Mouse (Mus musculus): ENCODE results near the gene Pak4. TPM values are rescaled to one million over a fixed set of nuclear protein-coding genes. Genes with fewer than 3 reads are reported as not detected.

Gene Pak4
- 2.2 TPM for polyA plus RNA-seq (2014; fragmentation: Illumina TruSeq; extraction: RNeasy Lipid Tissue Mini Kit (QIAGEN cat#74804); ENCODE audit: low read depth, low replicate concordance)

DNA sequence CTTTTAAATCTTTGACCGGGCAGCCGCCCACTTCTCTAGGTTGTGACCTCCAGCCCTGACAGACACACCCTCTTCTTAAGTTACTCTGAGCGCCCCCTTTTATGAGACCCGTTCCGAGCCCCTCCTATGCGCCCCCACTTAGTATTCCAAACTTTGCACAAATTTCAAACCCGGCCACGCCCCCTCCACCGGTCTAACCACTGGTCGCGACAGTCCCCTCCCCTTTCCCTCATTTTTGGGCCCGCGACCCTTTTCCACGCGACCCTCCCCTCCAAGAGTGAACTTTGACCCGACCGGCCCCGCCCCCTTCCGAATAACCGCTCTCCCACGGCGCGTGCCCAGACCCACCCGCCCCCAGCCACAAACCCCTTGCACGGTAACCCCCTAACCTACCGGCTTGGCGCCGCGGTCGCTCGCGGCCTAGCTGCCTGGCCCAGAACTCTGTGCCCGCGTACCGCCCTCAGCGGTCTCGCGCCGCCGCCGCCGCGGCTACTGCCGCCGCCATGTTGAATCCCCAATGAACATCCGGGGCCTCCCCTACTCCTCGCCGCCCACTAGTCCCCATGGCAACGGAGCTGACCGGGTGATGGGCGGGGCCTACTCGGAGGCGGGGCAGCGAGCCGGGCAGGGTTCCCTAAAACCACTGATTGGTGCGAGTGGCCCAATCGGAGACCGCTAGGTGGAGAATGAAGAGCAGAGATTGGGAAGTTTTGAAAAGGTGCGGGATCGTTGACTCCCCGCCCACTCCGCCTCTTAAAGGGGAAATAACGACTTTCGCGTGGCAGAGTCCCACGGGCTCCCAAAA lies at the start of gene Pak4, which contains the start of gene Samd4b:
Gene Pak4, minus strand, starts transcription at position 544 of the 805 bp plus-strand sequence.
Gene Samd4b, minus strand, starts transcription at position 503 of the 805 bp plus-strand sequence.

DNA sequence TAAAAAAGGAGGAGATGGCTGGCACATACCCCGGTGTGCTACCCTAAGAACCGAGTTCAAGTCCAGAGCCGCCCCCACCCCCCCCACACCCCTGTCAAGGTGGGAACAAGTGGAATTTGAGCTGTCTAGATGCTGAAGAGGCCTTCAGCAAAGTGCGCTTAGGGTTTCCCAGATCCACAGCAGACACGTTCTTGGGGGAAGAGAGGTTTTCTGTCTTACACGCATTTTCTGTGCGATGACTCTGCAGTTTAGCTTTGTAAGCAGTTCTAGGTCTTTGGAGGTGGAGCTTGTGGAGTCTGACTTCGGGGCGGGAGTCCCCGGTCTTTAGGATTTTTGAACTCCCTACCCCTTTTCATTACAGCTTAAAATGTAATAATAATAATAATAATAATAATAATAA lies 33.1 kb upstream of the Pak4 start, which contains the start of gene Acp7:
Gene Acp7, minus strand, starts transcription at position 260 of the 400 bp plus-strand sequence.

DNA sequence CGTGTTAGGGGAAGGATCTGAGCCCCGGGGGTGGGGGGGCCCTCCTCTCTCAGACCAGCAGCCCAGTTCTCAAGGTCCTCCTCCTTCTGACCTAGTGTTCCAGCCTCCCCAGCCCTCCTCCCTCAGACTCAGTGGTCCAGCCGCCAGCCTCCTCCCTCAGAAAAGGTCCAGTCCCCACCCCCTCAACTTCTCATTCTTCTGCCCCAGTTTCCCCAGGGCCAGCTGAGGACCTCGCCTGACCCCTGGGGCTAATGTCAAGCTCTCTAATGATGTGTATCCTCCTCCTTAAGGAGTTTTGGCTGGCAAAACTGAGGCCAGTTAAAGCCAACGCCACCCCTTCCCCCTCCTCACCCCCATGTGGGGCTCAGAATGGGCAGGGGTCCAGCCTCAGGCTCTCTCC lies 50.8 kb downstream of the Pak4 start, which contains the start of gene Nccrp1:
Gene Nccrp1, minus strand, starts transcription at position 101 of the 400 bp plus-strand sequence.

DNA sequence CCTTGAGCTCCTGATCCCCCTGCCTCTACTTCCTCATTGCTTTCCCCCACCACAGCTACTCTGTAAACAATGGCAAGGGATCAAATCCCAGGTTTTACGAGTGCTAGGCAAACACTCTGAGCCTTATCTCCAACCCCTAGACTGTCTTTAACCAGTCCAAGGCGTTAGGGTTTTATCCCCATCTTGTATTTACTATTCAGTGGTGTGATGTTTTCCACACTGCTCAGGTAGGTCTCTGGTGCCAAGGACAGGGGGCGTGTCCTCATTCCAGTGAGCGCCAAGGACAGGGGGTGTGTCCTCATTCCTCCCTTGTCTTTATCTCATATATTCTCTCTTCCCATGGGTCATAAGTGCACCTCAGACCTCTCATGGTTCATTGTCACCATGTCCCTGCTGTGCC lies 57.5 kb downstream of the Pak4 start, which contains the start of gene Sycn:
Gene Sycn, plus strand, starts transcription at position 360 of the 400 bp plus-strand sequence.

DNA sequence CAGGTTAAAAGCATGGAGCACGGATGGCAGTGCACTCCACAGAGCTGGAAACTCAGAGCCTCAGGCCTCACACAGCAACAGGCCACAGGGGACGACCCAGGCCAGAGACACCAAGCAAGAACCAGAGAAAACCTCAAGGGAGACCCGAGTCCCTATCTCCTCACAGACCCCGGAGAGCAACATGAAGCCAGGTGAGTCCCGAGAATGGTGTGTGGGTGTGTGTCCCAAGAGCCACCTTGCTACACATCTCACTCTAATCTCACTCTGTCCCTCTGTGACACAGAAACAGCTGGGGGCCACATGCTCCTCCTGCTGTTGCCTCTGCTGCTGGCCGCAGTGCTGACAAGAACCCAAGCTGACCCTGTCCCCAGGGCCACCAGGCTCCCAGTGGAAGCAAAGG lies 75.4 kb downstream of the Pak4 start, which contains the start of gene Ifnl3:
Gene Ifnl3, plus strand, starts transcription at position 301 of the 400 bp plus-strand sequence.

DNA sequence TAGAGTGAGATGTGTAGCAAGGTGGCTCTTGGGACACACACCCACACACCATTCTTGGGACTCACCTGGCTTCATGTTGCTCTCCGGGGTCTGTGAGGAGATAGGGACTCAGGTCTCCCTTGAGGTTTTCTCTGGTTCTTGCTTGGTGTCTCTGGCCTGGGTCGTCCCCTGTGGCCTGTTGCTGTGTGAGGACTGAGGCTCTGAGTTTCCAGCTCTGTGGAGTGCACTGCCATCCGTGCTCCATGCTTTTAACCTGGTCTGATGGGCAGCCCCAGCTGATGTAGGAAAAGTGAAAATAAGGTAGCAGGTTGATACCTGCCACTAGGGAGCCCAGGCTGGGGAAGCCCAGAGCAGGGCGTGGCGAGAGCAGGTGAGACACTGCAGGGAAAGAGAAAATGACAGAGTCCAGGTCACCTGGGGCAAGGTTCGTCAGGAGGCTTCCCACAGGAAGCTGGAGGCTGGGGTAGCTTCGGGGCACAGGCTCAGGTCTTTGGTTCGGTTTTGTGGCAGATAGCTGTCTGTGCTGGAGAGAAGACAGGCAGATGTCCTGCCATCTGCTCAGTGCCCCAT lies 87.5 kb downstream of the Pak4 start, which contains the start of gene Ifnl2:
Gene Ifnl2, minus strand, starts transcription at position 51 of the 570 bp plus-strand sequence.

Other genes with a start within 250 kb of the Pak4 start
- gene Rps16, start 247.5 kb downstream of the Pak4 start, polyA plus RNA-seq (2014; fragmentation: Illumina TruSeq; extraction: RNeasy Lipid Tissue Mini Kit (QIAGEN cat#74804); ENCODE audit: low read depth, low replicate concordance) = 162 TPM
- gene Plekhg2, start 225.6 kb downstream of the Pak4 start, polyA plus RNA-seq (2014; fragmentation: Illumina TruSeq; extraction: RNeasy Lipid Tissue Mini Kit (QIAGEN cat#74804); ENCODE audit: low read depth, low replicate concordance) = 2.1 TPM
- 16.1 TPM for gene Zfp36, start 217.9 kb downstream of the Pak4 start, polyA plus RNA-seq (2014; fragmentation: Illumina TruSeq; extraction: RNeasy Lipid Tissue Mini Kit (QIAGEN cat#74804); ENCODE audit: low read depth, low replicate concordance)
- 2.2 TPM for gene Med29, start 205.5 kb downstream of the Pak4 start, polyA plus RNA-seq (2014; fragmentation: Illumina TruSeq; extraction: RNeasy Lipid Tissue Mini Kit (QIAGEN cat#74804); ENCODE audit: low read depth, low replicate concordance)
- gene Paf1, start 205.2 kb downstream of the Pak4 start, polyA plus RNA-seq (2014; fragmentation: Illumina TruSeq; extraction: RNeasy Lipid Tissue Mini Kit (QIAGEN cat#74804); ENCODE audit: low read depth, low replicate concordance) = 67.0 TPM
- gene Gmfg, start 160.7 kb downstream of the Pak4 start, polyA plus RNA-seq (2014; fragmentation: Illumina TruSeq; extraction: RNeasy Lipid Tissue Mini Kit (QIAGEN cat#74804); ENCODE audit: low read depth, low replicate concordance) = 7.7 TPM
- 0.58 TPM for gene Lrfn1, start 146.2 kb downstream of the Pak4 start, polyA plus RNA-seq (2014; fragmentation: Illumina TruSeq; extraction: RNeasy Lipid Tissue Mini Kit (QIAGEN cat#74804); ENCODE audit: low read depth, low replicate concordance)
- not detected for gene Ifnl2, start 87.7 kb downstream of the Pak4 start, polyA plus RNA-seq (2014; fragmentation: Illumina TruSeq; extraction: RNeasy Lipid Tissue Mini Kit (QIAGEN cat#74804); ENCODE audit: low read depth, low replicate concordance)
- gene Ifnl3, start 75.3 kb downstream of the Pak4 start, polyA plus RNA-seq (2014; fragmentation: Illumina TruSeq; extraction: RNeasy Lipid Tissue Mini Kit (QIAGEN cat#74804); ENCODE audit: low read depth, low replicate concordance) = not detected
- gene Sycn, start 57.3 kb downstream of the Pak4 start, polyA plus RNA-seq (2014; fragmentation: Illumina TruSeq; extraction: RNeasy Lipid Tissue Mini Kit (QIAGEN cat#74804); ENCODE audit: low read depth, low replicate concordance) = not detected
- gene Nccrp1, start 50.9 kb downstream of the Pak4 start, polyA plus RNA-seq (2014; fragmentation: Illumina TruSeq; extraction: RNeasy Lipid Tissue Mini Kit (QIAGEN cat#74804); ENCODE audit: low read depth, low replicate concordance) = not detected
- 17.6 TPM for gene Samd4b, start within 50 bp of the Pak4 start, polyA plus RNA-seq (2014; fragmentation: Illumina TruSeq; extraction: RNeasy Lipid Tissue Mini Kit (QIAGEN cat#74804); ENCODE audit: low read depth, low replicate concordance)
- gene Acp7, start 33.1 kb upstream of the Pak4 start, polyA plus RNA-seq (2014; fragmentation: Illumina TruSeq; extraction: RNeasy Lipid Tissue Mini Kit (QIAGEN cat#74804); ENCODE audit: low read depth, low replicate concordance) = not detected
- gene Fbxo27, start 94.7 kb upstream of the Pak4 start, polyA plus RNA-seq (2014; fragmentation: Illumina TruSeq; extraction: RNeasy Lipid Tissue Mini Kit (QIAGEN cat#74804); ENCODE audit: low read depth, low replicate concordance) = 0.29 TPM
- 0.64 TPM for gene Fbxo17, start 118.6 kb upstream of the Pak4 start, polyA plus RNA-seq (2014; fragmentation: Illumina TruSeq; extraction: RNeasy Lipid Tissue Mini Kit (QIAGEN cat#74804); ENCODE audit: low read depth, low replicate concordance)
- 35.0 TPM for gene Mrps12, start 143.6 kb upstream of the Pak4 start, polyA plus RNA-seq (2014; fragmentation: Illumina TruSeq; extraction: RNeasy Lipid Tissue Mini Kit (QIAGEN cat#74804); ENCODE audit: low read depth, low replicate concordance)
- 0.29 TPM for gene Sars2, start 143.8 kb upstream of the Pak4 start, polyA plus RNA-seq (2014; fragmentation: Illumina TruSeq; extraction: RNeasy Lipid Tissue Mini Kit (QIAGEN cat#74804); ENCODE audit: low read depth, low replicate concordance)
- not detected for gene Ccer2, start 158.0 kb upstream of the Pak4 start, polyA plus RNA-seq (2014; fragmentation: Illumina TruSeq; extraction: RNeasy Lipid Tissue Mini Kit (QIAGEN cat#74804); ENCODE audit: low read depth, low replicate concordance)
- 19.5 TPM for gene Sirt2, start 168.6 kb upstream of the Pak4 start, polyA plus RNA-seq (2014; fragmentation: Illumina TruSeq; extraction: RNeasy Lipid Tissue Mini Kit (QIAGEN cat#74804); ENCODE audit: low read depth, low replicate concordance)
- gene Nfkbib, start 169.3 kb upstream of the Pak4 start, polyA plus RNA-seq (2014; fragmentation: Illumina TruSeq; extraction: RNeasy Lipid Tissue Mini Kit (QIAGEN cat#74804); ENCODE audit: low read depth, low replicate concordance) = 0.47 TPM
- gene Rinl, start 190.8 kb upstream of the Pak4 start, polyA plus RNA-seq (2014; fragmentation: Illumina TruSeq; extraction: RNeasy Lipid Tissue Mini Kit (QIAGEN cat#74804); ENCODE audit: low read depth, low replicate concordance) = 0.87 TPM
- gene Hnrnpl, start 210.4 kb upstream of the Pak4 start, polyA plus RNA-seq (2014; fragmentation: Illumina TruSeq; extraction: RNeasy Lipid Tissue Mini Kit (QIAGEN cat#74804); ENCODE audit: low read depth, low replicate concordance) = 312 TPM
- 31.1 TPM for gene Ech1, start 227.0 kb upstream of the Pak4 start, polyA plus RNA-seq (2014; fragmentation: Illumina TruSeq; extraction: RNeasy Lipid Tissue Mini Kit (QIAGEN cat#74804); ENCODE audit: low read depth, low replicate concordance)
- 2.7 TPM for gene Lgals4, start 235.7 kb upstream of the Pak4 start, polyA plus RNA-seq (2014; fragmentation: Illumina TruSeq; extraction: RNeasy Lipid Tissue Mini Kit (QIAGEN cat#74804); ENCODE audit: low read depth, low replicate concordance)